Mouse (Mus musculus) ES-E14 (cell line): ENCODE data around the gene Slc25a51.

ENCODE experiments used
- HCFC1 ChIP-seq: IDR thresholded peaks from 2 replicates; pipeline ENCODE4 v1.6.1; 2012; ENCODE audit warnings: low read length, inconsistent platforms, borderline replicate concordance; ENCODE audit not compliant: insufficient read depth
- MAFK ChIP-seq: IDR thresholded peaks from 2 replicates; pipeline ENCODE4 v1.6.1; 2014; ENCODE audit warnings: mild to moderate bottlenecking, low read depth, low read length, inconsistent platforms; ENCODE audit not compliant: insufficient read depth
- ZC3H11A ChIP-seq: IDR thresholded peaks from 2 replicates; pipeline ENCODE4 v1.6.1; 2012; ENCODE audit warnings: low read depth, mild to moderate bottlenecking, inconsistent platforms, low read length, borderline replicate concordance
- ZNF384 ChIP-seq: IDR thresholded peaks from 2 replicates; pipeline ENCODE4 v1.6.1; 2012; ENCODE audit warnings: low read depth, low read length, inconsistent platforms

- TF ChIP-seq HCFC1 = no peak
- no peak for TF ChIP-seq ZC3H11A
- no peak for TF ChIP-seq ZNF384
- TF ChIP-seq MAFK = no peak
Measured at GRCm38 (mm10) chr4:45444813-45445212, 36.2 kb upstream of the Slc25a51 start.
